Comparison of ENCODE assay signal across 9 mouse cellular contexts in the genomic region with DNA sequence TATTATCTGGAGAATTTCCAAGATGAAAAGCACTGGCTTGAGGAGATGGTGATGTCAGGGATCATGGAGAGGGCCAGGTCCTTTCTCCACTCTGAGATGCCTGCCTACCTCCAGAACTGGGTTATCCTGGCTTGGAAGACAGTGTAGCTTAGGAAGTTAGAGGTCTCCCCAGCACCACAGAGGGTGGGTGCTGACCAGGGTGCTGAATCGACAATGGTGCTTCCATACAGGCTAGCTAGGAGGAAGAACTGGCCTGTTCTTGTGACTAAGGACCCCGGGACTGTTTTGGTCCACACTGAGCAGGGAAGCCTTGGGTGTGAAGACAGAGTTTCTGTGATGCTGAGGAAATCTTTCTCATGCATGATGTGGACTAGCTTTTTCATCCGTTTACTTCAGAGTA. TPM values are rescaled to one million over a fixed set of nuclear protein-coding genes. Genes with fewer than 3 reads are reported as not detected.
DNase-seq lines count a peak whose midpoint lies in the region; ATAC-seq and TF ChIP-seq lines count a peak whose summit lies in the region.
"Had no signal": no experiment of that assay in that cellular context is flagged by ENCODE, and none has a peak within 500 bp of the region (broad histone marks: within the 10 kb centered on the region; RNA-seq: fewer than 3 reads in every experiment).

No protein-coding gene starts in this region.

- TF ChIP-seq CTCF in heart, adult 2 months (IDR thresholded peaks at IDR 0.05), result no peak

- peak; percentile 16 to 51 for DNase-seq in heart, postnatal 10 days
- no peak for DNase-seq in heart, adult 2 months
- peak; percentile 13 for DNase-seq in thymus, postnatal 0 days (ENCODE audit: low spot score)
- DNase-seq in thymus, adult 18-20 months, result no peak
- DNase-seq in urinary bladder, postnatal 10 days (ENCODE audit: low spot score), result no peak
- DNase-seq in layer of hippocampus, postnatal 25 days (ENCODE audit: extremely low spot score in 1 of 2, low spot score in 1 of 2), result no peak

- no peaks in the 10 kb centered on the region for H3K9me3 ChIP-seq in kidney, embryonic 16.5 days (ENCODE audit: low read length)

- H3K36me3 ChIP-seq in heart, adult 2 months (ENCODE audit: control insufficient read depth, insufficient read depth, low read length), result no peaks in the 10 kb centered on the region
- H3K36me3 ChIP-seq in kidney, embryonic 16.5 days (ENCODE audit: insufficient read depth, low read length), result peaks cover 7% of the 10 kb centered on the region; the same call in 1 of the 2 replicates

- WGBS in heart, adult 2 months, result 38% methylated on average over 3 of the region's 3 CpGs
- 42% methylated on average over 3 of the region's 3 CpGs for WGBS in kidney, embryonic 16.5 days

- H3K79me2 ChIP-seq in heart, adult 2 months (replicated peaks; ENCODE audit: control insufficient read depth, insufficient read depth, low read length), result no peaks in the 10 kb centered on the region

- no peak overlapping the region for H3K27ac ChIP-seq in heart, adult 2 months
- H3K27ac ChIP-seq in kidney, embryonic 16.5 days (ENCODE audit: low read length), result no peak overlapping the region

- H3K9ac ChIP-seq in heart, adult 2 months (ENCODE audit: low read depth, low read length), result no peak overlapping the region
- no peak overlapping the region for H3K9ac ChIP-seq in kidney, embryonic 16.5 days (replicated peaks; ENCODE audit: low read length)

- no peak overlapping the region for H3K4me2 ChIP-seq in kidney, embryonic 16.5 days (replicated peaks; ENCODE audit: low read depth, low read length)

- TF ChIP-seq EP300 in heart, adult 2 months (IDR thresholded peaks at IDR 0.05; ENCODE audit: insufficient read depth, low read depth, low read length), result no peak

- TF ChIP-seq POLR2A in heart, adult 2 months (IDR thresholded peaks at IDR 0.05; ENCODE audit: insufficient read depth, low read depth, low read length), result no peak

- H3K4me1 ChIP-seq in heart, adult 2 months (ENCODE audit: control insufficient read depth, insufficient read depth, low read length), result no peaks in the 10 kb centered on the region
- H3K4me1 ChIP-seq in kidney, embryonic 16.5 days (ENCODE audit: insufficient read depth, low read length), result no peaks in the 10 kb centered on the region

- peak; percentile 55; the same call in 1 of the 2 replicates for ATAC-seq in kidney, embryonic 16.5 days (ENCODE audit: low FRiP score, low TSS enrichment)
- no peak for ATAC-seq in frontal cortex, adult (ENCODE audit: low TSS enrichment)

- H3K4me3 ChIP-seq in heart, adult 2 months, result no peak overlapping the region
- no peak overlapping the region for H3K4me3 ChIP-seq in kidney, embryonic 16.5 days (ENCODE audit: low read length)

- H3K27me3 ChIP-seq in heart, adult 2 months (ENCODE audit: control insufficient read depth, insufficient read depth, low read length), result no peaks in the 10 kb centered on the region
- no peaks in the 10 kb centered on the region for H3K27me3 ChIP-seq in kidney, embryonic 16.5 days (ENCODE audit: insufficient read depth, low read length)

- intact Hi-C loops in heart, postnatal 10 days (cut with DNase I), result no loop called here
- intact Hi-C loops in heart, adult 2 months (cut with DNase I), result no loop called here

RNA-seq across cellular contexts. Expression of a gene that starts 10.8 kb away (rescaled TPM):
- total RNA-seq in heart, postnatal 10 days (2021), result 1 to 10 TPM; 3.1 to 4.5 TPM
- total RNA-seq in heart, adult 2 months (2021), result 1 to 10 TPM; 4.6 to 5.8 TPM
- polyA plus RNA-seq in heart, adult 2 months (2012; rRNA removed), result 4.4 and 4.5 TPM in 2 replicates
- polyA plus RNA-seq in thymus, postnatal 0 days (2015; fragmentation: Nextera tagmentation; extraction: Ambion mirVana), result 0.25 and 0.46 TPM in 2 replicates
- polyA plus RNA-seq in kidney, embryonic 16.5 days (2015; fragmentation: Nextera tagmentation; extraction: Ambion mirVana), result 1.0 and 1.1 TPM in 2 replicates
- total RNA-seq in layer of hippocampus, postnatal 25 days (2021), result 1 to 10 TPM; 4.6 to 4.7 TPM

RNA-seq across cellular contexts. Expression of a gene that starts 31.3 kb away (rescaled TPM):
- 10 to 100 TPM; 31.6 to 33.5 TPM for total RNA-seq in heart, postnatal 10 days (2021)
- total RNA-seq in heart, adult 2 months (2021), result 10 to 100 TPM; 21.8 to 25.9 TPM
- polyA plus RNA-seq in heart, adult 2 months (2012; rRNA removed), result 29.6 and 30.6 TPM in 2 replicates
- polyA plus RNA-seq in thymus, postnatal 0 days (2015; fragmentation: Nextera tagmentation; extraction: Ambion mirVana), result 52.1 and 55.7 TPM in 2 replicates
- 49.3 and 50.2 TPM in 2 replicates for polyA plus RNA-seq in kidney, embryonic 16.5 days (2015; fragmentation: Nextera tagmentation; extraction: Ambion mirVana)
- 10 to 100 TPM; 33.3 to 34.0 TPM for total RNA-seq in layer of hippocampus, postnatal 25 days (2021)

RNA-seq across cellular contexts. Expression of a gene that starts 44.3 kb away (rescaled TPM):
- not detected for total RNA-seq in heart, postnatal 10 days (2021)
- total RNA-seq in heart, adult 2 months (2021), result not detected
- polyA plus RNA-seq in heart, adult 2 months (2012; rRNA removed), result not detected in 2 replicates
- not detected in 2 replicates for polyA plus RNA-seq in thymus, postnatal 0 days (2015; fragmentation: Nextera tagmentation; extraction: Ambion mirVana)
- not detected in 2 replicates for polyA plus RNA-seq in kidney, embryonic 16.5 days (2015; fragmentation: Nextera tagmentation; extraction: Ambion mirVana)
- total RNA-seq in layer of hippocampus, postnatal 25 days (2021), result 1 to 10 TPM in 1 of 2 experiments, under 1 TPM in 1; 0.89 to 1.2 TPM
- polyA plus RNA-seq: stomach, embryonic 16.5 days had no signal

Comparison
In these comparisons a context has a peak if more than half of its experiments do, and no peak if none do; other contexts are left out.
1. DNase-seq: peak in heart, postnatal 10 days (2 of 2) and thymus, postnatal 0 days (single experiment); none in heart, adult 2 months (0 of 2), thymus, adult 18-20 months (0 of 2), urinary bladder, postnatal 10 days (single experiment) and layer of hippocampus, postnatal 25 days (0 of 2).